Mouse (Mus musculus) spleen, postnatal 4 days (tissue): ENCODE results near the gene Gphn.
"Not testable (repeated sequence)": the region's sequence is repeated elsewhere in the genome, so short reads cannot be mapped to it uniquely, and the experiment has no call there.

Source experiments
- DNase-seq, 2 experiments: peaks; one replicate each; pipeline ENCODE4 v3.0.0; 2022; ENCODE audit warnings: low spot score in 2 of 2

The Gphn gene

DNA sequence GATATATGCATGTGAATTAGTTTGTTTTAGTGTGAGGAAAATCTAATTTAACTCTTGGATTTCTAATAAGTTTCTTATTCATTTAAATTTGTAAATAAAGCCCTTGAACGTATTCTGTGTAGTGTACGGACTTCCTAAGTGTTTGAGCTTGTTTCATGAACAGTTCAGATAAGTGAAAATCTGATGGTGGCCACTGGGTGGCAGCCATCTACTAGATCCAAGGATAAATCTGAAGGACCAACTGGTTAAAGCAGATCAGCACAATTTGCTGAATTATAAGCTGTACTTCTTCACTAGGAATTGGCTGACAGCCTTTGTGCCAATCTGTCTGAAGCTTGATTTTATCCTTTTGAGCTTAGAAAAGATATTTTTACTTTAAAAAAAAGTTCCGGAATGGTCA lies 105.9 kb downstream of the Gphn start:
- DNase-seq = peak in 1 of 2 experiments; percentile 18

DNA sequence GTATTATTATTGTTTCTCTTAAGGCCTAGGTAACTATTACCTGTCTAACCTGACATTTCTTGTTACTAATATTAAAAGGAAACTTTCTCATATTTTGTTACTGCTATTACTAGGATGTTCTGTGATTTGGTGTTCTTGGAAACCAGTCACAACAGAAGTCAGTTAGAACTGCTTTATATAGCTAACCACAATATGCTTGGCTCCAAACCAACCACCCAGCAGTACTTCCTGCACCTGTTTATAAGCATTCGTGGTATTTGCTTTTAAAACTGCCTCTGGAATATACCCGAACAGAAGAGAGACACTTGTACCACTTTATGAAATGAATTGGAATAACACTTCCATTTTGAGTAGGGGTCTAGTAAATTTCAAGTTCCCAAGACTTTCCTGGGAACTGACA lies 130.3 kb downstream of the Gphn start:
- no peak for DNase-seq

DNA sequence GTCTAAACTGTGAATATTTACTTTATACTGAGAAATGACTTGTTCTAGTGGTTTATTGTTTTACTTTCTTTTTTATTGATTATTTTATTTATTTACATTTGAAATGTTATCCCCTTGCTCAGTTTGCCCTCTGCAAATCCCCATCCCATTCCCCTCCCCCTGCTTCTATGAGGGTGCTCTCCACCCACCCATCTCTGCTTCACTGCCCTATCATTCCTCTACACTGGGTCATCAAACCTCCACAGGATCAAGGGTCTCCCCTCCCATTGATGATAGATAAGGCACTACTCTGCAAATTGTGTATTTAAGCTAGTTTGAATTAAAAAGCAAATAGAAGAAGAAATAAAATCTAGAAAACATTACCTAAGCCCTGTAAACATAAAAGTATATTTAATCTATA lies 163.1 kb downstream of the Gphn start:
- no peak for DNase-seq

DNA sequence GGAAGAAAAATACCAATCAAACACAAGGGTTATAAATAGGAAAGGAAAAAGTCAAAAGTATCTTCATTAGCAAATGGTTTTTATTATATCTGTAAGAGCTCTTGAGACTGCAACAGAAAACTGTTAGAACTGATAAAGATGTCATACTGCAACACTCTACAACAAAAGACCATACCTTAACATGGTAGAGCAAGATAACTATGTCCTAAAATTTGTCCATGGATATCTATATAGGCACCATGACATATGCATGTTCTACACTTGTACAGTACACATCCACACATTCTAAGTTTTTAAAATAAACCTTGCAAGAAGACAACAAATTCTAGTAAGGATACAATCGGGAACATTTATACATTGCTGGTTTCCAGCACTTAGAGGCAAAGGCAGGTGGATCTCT lies 169.1 kb downstream of the Gphn start:
- DNase-seq = no peak

DNA sequence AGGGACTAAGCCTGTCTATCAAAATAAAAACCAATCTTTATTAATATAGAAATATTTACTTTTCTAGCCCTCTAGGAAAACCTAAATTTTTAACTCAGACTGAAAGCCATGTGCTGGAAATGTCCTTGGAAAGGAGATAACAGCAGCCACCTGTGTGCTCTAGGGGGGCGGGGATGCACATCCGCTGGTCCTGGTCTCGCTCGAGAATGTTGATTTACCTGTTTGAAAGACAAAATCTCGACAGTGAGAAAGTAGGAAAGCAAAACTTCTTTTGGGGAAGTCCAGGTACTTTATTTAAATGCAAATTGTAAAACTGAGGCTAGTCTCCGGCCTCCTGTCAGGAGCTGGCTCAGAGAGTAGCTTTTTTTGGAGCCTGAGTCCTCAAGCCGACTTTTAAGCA lies 181.3 kb downstream of the Gphn start:
- not testable (repeated sequence) for DNase-seq

DNA sequence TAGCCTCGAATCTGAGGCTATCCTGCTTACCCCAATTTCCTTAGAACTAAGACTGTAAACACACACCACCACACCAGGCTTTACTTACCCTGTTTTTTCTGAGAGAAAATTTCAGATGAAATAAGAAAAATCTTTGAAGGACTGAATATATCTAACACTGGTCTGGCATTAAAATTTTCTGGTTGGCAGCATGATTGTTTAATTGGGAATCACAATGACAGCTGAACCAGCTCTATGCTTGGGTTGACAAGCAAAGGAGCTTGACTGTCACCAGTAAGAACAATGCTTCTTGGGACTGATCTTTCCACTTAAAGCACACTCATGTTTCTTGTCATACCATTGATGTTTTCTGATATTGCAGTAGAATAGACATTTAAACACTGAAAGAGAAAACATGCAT lies 296.0 kb downstream of the Gphn start:
- no peak for DNase-seq

DNA sequence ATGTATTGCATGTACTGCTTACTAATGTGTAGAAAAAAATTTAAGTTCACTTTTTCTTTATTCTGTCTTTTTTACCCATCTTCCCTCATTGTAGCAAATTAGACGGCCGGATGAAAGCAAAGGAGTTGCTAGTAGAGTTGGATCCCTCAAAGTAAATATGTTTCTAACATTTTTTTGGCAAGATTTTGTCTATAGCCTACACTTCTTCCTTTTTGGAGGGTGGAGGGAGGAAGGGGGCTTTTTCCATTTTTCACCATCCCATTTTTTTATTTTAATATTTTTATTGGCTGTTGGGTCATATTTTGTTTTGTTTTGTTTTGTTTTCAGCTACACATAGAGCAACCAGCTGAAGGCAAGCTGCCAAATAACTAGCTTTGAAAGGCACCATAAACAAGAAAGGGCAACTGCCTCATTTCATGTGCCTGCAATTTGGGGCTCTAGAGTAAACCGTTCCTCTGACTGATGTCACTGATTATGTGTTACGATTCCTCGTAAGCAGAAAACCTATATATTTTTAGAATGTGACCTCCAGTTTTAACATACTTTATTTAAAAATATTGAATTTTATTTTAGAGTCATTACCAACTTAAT lies 296.7 kb downstream of the Gphn start:
- DNase-seq = no peak

DNA sequence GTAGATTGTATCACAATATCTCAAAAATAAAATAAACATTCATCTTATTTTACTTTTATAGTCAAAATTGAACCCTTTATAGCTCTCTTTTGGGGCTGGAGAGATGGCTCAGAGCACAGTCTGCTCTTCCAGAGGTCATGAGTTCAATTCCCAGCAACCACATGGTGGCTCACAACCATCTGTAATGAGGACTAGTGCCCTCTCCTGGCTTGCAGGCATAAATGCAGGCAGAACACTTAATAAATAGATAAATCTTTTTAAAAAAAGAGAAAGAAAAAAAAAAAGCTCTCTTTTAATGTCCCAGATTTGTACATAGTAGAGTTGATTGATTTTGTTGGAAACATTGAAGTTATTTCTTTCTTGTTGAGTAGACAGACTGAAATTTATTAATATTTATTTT lies 311.4 kb downstream of the Gphn start:
- not testable (repeated sequence) for DNase-seq

DNA sequence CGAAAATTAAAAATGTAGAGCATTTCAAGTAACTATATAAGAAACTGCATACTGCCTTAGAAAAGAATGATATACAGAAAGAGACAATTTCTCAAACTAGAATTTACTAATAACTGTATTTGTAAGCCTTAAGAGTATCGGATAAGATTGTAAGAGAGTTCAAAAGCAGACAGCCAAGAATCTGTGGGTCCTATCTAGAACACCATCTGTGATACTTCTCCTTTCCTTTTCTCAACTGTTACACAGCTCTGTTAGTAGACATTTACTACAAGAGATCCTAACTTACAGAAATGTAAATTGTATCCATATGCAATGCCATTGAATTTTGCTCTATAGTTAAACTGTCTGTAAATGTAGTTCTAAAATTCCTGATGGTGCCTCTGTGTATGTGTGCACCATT lies 324.7 kb downstream of the Gphn start:
- no peak for DNase-seq

DNA sequence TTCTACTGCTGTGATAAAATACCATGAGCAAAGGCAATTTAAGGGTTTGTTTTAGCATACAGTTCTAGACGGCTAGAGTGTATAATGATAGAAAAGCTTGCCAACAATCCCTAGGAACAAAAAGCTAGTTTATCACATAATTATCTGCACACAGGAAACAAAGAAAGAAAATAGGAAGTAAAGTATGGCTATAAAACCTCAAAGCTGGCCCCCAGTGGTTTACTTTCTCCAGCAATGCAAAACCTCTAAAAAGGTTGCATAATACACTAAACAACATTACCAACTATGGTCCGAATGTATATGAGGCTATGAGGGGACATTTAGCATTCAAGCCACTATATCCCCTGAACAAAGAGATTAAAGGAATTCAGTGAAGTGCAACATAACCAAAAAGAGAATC lies 405.6 kb downstream of the Gphn start:
- no peak for DNase-seq

DNA sequence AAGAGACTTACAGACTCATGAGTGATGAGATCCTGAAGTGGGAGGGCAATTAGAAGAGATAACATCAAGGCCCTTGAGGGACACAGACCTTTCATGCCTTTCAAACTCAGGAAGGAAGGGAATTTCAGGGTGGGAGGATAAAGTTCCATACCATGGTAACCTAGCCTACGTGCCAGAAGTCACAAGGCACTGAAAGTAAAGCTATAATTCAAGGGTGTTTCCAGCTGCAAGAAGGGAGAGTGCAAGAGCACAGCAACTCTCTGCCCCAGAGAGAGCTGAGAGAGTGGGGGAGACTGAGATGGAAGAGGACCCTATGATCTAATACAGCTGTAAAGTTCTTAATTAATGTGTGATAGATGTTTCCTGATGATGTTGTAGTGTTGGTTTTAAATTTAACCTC lies 413.3 kb downstream of the Gphn start:
- DNase-seq = no peak

DNA sequence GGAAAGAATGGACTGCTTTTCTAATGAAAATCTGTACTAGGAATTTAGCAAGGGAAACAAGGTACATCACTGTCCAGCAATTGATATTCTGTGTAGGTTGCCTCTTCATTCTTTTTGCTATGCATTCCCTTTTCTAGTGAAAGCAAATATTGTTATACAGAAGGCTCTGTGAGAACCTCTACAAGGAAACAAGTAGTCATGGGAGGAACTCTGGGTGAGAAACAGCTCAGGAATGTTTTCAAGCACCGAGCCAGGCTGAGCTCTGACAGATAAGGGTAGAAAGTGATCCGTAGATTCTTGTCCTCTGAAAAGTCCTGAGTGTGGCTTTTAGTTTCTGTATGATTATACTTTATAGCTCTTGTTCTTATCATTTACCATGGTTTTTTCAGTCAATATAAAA lies 413.9 kb downstream of the Gphn start:
- DNase-seq = no peak

DNA sequence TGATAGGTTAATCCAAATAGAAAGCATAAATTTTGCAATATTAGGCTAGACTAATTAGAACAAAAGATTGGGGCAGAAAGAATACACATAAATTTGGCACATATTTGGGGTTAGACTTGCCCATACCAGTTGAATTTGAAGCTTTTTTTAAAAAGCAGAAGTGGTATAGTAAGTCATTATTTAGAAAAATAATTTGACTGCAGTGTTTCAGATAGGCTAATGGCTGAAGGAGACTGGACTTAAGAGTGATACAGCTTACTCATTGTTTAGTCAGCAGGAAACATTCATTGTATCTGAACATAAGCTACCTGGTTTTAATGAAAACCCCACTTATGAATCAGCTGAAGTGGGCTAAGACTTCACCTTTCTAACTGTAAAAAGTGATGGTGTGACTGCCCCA lies 415.0 kb downstream of the Gphn start:
- DNase-seq = no peak

DNA sequence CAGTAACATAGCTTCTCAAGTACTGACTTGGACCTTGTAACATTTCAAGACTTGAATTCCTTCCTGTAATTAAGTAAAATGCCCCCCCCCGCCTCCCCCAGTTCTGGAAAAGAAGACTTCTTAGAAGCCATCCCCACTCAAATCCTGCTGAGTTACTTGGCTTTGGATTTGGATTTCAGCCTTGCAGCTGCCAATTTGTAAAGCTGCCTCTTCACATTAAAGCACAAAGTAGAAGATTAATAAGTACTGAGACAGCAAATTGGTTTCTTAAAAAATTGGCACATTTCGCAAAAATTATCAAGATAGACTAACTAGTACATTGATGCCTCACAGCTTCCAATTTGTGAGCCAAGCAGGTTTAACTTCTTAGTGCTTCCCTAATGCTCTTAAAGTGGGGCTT lies 417.5 kb downstream of the Gphn start:
- no peak for DNase-seq

DNA sequence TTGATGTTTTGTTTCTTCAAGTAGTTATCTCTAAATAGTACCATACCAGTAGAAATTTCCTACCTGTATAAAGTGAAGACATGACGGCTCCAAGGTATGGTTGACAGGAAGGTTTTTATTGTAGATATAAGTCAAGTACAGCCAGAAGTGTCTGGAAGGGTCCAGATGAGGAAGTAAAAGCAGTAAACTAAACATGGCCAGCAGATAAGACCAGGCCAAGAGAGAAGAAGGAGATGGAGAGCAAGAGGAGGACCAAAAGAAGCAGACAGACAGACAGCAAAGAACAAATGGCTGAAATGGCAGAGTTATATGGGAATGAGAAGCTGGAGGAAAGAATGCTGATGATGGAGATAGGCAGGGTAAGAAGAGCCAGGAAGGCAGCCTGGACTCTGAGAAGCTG lies 419.1 kb downstream of the Gphn start:
- DNase-seq = no peak

DNA sequence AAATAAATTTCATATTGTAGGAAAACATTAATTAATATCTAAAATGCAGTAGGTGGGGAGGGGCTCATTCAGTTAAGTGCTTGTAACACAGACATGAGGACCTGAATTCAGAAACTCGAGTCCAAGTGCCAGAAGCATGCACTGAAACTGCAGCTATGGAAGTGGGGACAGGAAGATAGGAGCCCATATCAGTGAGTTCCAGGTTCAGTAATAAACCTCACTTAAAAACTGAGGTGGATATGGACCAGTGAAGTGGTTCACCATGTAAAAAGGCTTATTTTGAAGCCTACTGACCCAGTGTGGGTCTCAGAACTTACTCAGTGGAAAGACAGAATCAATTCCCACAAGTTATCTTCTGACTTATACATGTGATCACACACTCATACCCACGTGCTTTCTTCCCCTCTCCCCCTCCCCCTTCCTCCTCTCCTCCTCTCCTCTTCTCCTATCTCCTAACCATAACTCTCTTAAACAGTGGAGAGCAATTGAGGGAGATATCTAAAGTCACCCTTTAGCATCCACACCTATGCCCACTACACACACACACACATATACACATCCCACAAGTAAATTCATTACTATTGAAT lies 433.6 kb downstream of the Gphn start:
- no peak for DNase-seq

DNA sequence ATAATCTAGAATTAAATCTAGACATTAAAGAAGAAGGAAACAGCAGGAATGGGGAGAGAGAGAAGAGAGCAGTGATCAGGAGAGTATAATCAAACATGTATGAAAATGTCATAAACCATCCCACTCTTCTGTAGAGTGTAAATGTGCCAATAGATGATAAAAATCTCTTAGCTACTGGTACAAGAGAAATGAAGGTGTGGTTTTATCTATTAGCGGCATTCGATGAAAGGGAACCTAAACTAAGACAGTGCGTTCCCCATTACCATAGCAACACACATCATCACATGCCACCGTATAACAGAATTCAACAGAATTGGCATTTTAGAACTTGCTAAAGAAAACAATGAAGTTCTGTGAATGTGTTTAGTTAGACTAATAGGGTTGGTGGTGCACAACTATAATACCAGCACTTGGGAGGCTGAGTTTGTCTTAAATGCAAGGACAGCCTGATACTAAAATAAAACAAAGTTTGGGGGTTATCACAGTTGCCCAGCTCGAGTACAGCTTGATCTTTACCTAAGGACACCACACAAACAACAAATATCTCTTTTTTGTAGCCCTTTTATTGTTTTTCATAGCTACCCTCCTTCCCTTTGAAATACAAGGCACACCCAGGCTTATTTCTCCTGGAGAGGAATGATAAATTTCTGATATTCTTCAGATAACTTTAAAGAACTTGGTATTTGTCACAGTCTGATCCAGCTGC lies 452.1 kb downstream of the Gphn start:
- no peak for DNase-seq

DNA sequence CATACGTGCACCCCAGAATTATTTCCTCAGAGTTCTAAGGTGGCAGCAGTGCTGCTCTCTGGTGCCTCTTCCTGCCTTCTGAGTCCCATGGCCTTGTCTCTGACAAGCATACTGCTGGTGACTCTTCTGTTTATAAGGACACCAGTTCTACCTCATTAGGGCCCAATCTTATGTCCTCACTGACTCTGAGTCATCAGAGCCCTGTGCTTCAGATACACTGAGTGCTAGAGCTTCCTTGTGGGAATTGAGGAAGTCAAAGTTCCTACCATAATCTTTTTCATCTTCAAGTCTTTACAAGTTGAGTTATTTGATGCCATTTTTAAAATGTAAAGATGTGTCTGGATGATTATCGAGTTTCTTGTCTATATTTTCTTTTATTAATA lies 452.6 kb downstream of the Gphn start:
- DNase-seq = no peak

DNA sequence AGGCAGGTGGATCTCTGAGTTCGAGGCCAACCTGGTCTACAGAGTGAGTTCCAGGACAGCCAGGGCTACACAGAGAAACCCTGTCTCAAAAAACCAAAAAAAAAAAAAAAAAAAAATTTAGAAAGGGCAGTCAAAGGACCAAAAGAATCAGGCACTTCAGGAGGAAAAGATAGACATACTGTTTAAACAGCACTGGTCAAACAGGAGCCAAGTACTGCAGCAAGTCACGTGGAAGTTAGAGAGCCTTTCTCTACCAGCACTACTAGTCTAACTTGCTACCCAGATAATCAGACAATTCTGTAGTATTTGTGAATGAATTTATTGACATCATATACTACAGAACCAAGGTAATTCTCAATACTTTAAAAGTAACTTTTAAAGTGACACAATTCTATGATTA lies 454.9 kb downstream of the Gphn start:
- DNase-seq = no peak

DNA sequence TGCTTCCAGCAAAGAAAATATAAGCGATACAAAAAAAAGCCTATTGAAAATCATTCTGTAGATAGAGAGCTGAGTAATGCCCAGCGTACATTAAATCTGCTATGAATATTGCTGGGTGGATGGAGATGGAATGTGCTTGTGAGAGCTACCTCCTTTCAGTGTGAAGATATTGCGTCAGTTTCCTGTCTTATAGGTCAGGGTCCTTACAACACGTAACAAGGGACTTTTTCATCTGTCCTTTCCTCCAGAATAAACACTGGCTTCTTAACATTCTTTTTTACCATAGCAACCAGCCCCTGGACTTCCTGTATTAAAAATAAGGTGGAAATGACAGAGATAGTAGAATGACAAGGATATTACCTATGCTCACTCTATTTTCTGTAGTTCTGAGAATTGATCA lies 456.1 kb downstream of the Gphn start:
- DNase-seq = no peak

DNA sequence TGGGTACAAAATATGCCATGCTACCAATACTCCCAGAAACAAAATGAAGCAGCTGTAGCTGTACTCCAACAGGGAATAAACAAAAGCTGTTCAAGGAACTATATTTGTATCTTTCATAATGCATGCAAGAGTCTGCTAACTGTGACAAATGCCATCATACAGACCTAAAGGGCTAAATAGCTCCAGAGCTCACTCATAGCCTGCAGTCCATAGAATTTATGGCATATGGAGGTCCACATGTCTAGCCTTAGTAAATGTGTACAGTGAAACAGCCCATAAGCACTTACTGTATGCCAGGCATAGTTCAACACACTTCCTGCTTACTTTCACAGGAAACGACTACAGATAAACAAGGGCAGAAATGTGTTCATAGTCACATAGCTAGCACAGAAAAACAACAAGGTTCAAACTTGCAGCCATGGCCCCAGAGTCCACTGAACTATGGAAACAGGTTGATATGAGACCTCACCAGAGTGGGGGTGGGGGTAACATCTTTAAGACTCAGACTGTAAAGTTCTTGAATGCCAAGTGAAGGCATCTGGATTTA lies 459.6 kb downstream of the Gphn start:
- no peak for DNase-seq

DNA sequence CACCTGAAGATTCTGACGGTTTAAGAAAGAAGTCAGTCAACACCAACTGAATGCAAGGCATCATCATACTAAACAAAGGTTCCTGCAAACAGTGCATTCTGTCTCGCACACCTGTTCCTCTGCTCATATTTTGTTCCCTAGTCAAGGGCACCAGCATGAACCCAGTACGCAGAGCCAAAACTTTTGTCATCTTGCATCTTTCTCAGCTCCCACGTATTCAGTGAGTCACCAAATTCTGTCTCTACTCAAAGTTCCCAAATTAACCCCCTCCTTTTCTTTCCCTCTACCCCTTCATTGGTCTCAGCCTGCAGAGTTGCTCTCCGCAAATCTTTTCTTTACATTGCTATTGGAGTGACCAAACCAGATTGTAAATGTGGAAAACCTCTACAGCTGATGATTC lies 462.7 kb downstream of the Gphn start:
- no peak for DNase-seq

DNA sequence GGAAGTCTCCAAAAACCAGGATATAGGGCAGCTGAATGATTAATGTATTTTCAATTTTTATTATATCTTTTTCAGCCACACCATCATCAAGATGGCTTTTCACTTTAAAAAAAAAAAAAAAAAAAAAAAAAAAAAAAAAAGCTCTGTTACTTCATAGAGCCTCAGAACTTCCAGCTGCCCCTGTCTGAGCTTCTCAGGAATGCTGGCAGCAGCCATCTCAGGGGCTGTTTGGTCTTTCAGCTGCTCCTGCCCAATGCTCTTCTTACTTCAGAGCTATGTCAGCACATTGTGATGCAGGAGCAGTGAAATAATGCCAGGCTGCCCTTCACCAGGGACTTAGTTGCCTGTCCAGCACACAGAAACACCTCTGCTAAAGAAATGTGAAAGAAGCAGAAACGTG lies 465.1 kb downstream of the Gphn start, which contains the start of gene Fam71d:
TSS of gene Fam71d (plus strand) at position 211 of the 400 bp plus-strand sequence.
- DNase-seq = no peak
